In the genomic region with DNA sequence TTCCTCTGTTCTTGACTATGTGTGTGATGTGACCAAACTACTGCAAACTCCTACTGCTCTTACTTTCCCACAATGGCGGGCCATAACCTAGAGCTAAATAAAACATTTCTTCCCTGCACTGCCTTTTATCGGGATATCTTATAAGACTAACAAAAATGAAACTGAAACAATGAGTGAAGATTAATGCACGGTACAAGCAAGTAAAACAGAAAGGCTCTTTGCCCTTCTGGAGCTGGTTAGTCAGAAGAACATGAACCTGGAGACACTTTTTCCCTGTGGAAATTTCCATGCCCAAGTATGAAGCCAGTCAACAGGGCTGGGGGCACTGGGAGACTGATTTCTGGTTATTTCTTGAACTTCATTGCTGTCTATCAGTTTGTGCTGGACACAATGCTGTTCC, we compare ENCODE assay signal across 1 mouse cellular context.
TF ChIP-seq lines count a peak whose summit lies in the region.

No protein-coding gene starts in this region.

TF ChIP-seq in CH12.LX, 34 proteins besides CTCF, POLR2A, EP300 and RAD21 (continued from another document):
- TF ChIP-seq MAZ (IDR thresholded peaks at IDR 0.05; ENCODE audit: low read depth, low read length) = no peak
- TF ChIP-seq IRF4 (IDR thresholded peaks at IDR 0.05; ENCODE audit: low read depth, low read length) = peak; percentile 20; the same call in 1 of the 2 replicates
